Mouse (Mus musculus) hindbrain, embryonic 16.5 days (tissue): Measurements from ENCODE around the gene Fbxl19. TPM values are rescaled to one million over a fixed set of nuclear protein-coding genes. Genes with fewer than 3 reads are reported as not detected.
A peak's percentile ranks its signal among the peaks of the same experiment; 100 is the strongest.

Source experiments
- ATAC-seq: fragments of 200-750 bp; cut with Nextera tagmentation; 2 replicates; pipeline ENCODE4 v1.8.0; 2017; ENCODE audit warnings: moderate TSS enrichment, moderate library complexity
- H3K27ac ChIP-seq: fragments of 300-500 bp; sonication (generic); 2 replicates; pipeline ENCODE4 v1.5.1; 2014; ENCODE audit warnings: low read depth, mild to moderate bottlenecking, control low read depth, low read length, moderate library complexity
- H3K27me3 ChIP-seq: fragments of 300-500 bp; sonication (generic); replicated peaks from 2 replicates; pipeline ENCODE4 v1.6.1; 2014; ENCODE audit warnings: low read length; ENCODE audit not compliant: control insufficient read depth, insufficient read depth
- H3K36me3 ChIP-seq: fragments of 300-500 bp; sonication (generic); 2 replicates; pipeline ENCODE4 v1.6.1; 2014; ENCODE audit warnings: mild to moderate bottlenecking, low read length, moderate library complexity, mixed read lengths; ENCODE audit not compliant: control insufficient read depth, insufficient read depth
- H3K4me1 ChIP-seq: fragments of 300-500 bp; sonication (generic); 2 replicates; pipeline ENCODE4 v1.6.1; 2014; ENCODE audit warnings: low read depth, low read length; ENCODE audit not compliant: control insufficient read depth, insufficient read depth
- H3K4me2 ChIP-seq: fragments of 300-500 bp; sonication (generic); 2 replicates; pipeline ENCODE4 v1.6.1; 2014; ENCODE audit warnings: mild to moderate bottlenecking, low read length, control low read depth, moderate library complexity
- H3K4me3 ChIP-seq: fragments of 300-500 bp; sonication (generic); 2 replicates; pipeline ENCODE4 v1.5.1; 2014; ENCODE audit warnings: mild to moderate bottlenecking, low read length, control low read depth, moderate library complexity
- H3K9ac ChIP-seq: fragments of 300-500 bp; sonication (generic); 2 replicates; pipeline ENCODE4 v1.6.1; 2014; ENCODE audit warnings: low read depth, mild to moderate bottlenecking, control low read depth, low read length, moderate library complexity
- H3K9me3 ChIP-seq: fragments of 300-500 bp; sonication (generic); 2 replicates; pipeline ENCODE4 v1.6.1; 2014; ENCODE audit warnings: mild to moderate bottlenecking, low read length, moderate library complexity; ENCODE audit not compliant: control insufficient read depth
- WGBS: fragments of 180-500 bp; shearing (Covaris S2); extraction: QIAGEN DNeasy Blood & Tissue Kit; methylation state at CpG from one replicate; pipeline ENCODE4 v1.1.7; 2014; 5-methylcytosine and 5-hydroxymethylcytosine counted together
- polyA plus RNA-seq: library from polyadenylated mRNA; unstranded; fragments of >200 nt; fragmentation: Nextera tagmentation; extraction: Ambion mirVana; gene quantifications from 2 replicates; pipeline ENCODE4 v1.2.1, GENCODE M21; 2015

Gene Fbxl19
- polyA plus RNA-seq, 1 experiment from 2014 or later, result 6.8 TPM

DNA sequence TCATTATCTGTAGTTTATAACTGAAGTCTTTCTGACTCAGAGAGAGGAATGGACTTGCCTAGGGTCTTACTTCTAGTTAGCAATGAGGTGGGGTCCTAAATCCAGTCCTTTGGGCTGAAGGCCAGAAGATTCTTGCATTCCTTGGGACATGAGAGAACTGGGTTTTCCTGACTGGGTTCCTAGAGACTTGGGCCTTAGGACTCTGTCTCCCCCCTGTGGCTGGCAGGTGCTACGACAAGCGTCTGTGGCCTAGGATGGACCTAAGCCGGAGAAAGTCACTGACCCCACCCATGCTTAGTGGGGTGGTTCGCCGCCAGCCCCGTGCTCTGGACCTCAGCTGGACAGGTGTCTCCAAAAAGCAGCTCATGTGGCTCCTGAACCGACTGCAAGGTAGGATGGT lies 16.7 kb downstream of the Fbxl19 start:
- WGBS, result 41% methylated on average over 7 of the region's 7 CpGs
- H3K27me3 ChIP-seq, result no peaks in the 10 kb centered on the region
- H3K36me3 ChIP-seq, result peaks cover 25% of the 10 kb centered on the region
- H3K27ac ChIP-seq, result no peak overlapping the region
- ATAC-seq, result no peak
- no peaks in the 10 kb centered on the region for H3K9me3 ChIP-seq
- no peak overlapping the region for H3K4me3 ChIP-seq
- no peak overlapping the region for H3K9ac ChIP-seq
- no peaks in the 10 kb centered on the region; the same call in 1 of the 2 replicates for H3K4me1 ChIP-seq
- H3K4me2 ChIP-seq, result no peak overlapping the region

DNA sequence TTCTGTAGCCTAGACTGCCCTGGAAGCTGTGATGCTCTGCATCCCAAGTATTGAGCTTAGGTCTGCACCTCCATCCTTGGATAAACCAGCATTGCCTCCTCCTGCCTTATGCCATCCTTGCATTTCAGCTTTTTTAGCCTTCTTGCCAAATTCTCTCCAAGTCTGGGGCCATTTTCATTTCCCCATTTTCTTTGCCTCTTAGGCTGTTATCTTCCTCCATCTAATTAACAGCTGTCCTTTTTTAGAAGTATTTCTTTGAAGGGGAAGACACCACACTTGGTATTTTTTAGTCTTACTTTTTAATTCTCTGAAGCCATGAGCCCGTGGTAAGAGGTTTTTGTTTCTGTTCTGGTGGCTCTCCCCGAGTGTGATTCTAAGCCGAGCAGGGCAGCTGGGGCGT lies 19.3 kb downstream of the Fbxl19 start:
- no peaks in the 10 kb centered on the region for H3K27me3 ChIP-seq
- WGBS, result 96% methylated on average over 4 of the region's 4 CpGs

DNA sequence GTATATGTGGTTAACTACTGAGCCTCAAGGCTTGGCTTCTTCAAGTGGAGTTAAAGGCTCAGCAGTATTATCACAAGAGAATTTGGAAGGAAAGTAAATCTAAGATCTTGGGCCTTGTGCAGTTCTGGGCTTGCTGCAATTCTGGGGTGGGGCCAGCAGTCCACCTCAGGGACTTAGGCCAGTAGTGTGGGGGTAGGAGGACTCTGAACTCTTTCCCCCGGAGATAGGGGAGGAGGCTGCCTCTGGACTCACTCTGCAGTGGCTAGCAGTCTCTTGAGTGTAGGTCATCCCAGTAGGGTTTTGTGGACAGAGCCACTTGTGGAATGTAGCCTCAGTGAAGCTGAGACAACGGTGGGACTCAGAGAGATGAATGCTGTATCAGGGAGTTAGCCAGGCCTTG lies 21.4 kb downstream of the Fbxl19 start:
- H3K9me3 ChIP-seq, result no peaks in the 10 kb centered on the region
- H3K27ac ChIP-seq, result no peak overlapping the region
- no peak overlapping the region for H3K4me3 ChIP-seq
- WGBS, result 95% methylated on average over 2 of the region's 2 CpGs
- H3K27me3 ChIP-seq, result no peaks in the 10 kb centered on the region
- H3K4me1 ChIP-seq, result peaks cover 21% of the 10 kb centered on the region
- H3K9ac ChIP-seq, result no peak overlapping the region
- no peak for ATAC-seq
- H3K36me3 ChIP-seq, result peaks cover 30% of the 10 kb centered on the region
- no peak overlapping the region for H3K4me2 ChIP-seq

More for the DNA sequence above, 19.3 kb downstream of the Fbxl19 start:
- no peak overlapping the region for H3K4me3 ChIP-seq
- H3K9ac ChIP-seq, result no peak overlapping the region
- peaks cover 30% of the 10 kb centered on the region for H3K36me3 ChIP-seq
- ATAC-seq, result no peak
- H3K4me2 ChIP-seq, result no peak overlapping the region
- no peak overlapping the region for H3K27ac ChIP-seq
- H3K9me3 ChIP-seq, result no peaks in the 10 kb centered on the region
- H3K4me1 ChIP-seq, result peaks cover 3% of the 10 kb centered on the region

DNA sequence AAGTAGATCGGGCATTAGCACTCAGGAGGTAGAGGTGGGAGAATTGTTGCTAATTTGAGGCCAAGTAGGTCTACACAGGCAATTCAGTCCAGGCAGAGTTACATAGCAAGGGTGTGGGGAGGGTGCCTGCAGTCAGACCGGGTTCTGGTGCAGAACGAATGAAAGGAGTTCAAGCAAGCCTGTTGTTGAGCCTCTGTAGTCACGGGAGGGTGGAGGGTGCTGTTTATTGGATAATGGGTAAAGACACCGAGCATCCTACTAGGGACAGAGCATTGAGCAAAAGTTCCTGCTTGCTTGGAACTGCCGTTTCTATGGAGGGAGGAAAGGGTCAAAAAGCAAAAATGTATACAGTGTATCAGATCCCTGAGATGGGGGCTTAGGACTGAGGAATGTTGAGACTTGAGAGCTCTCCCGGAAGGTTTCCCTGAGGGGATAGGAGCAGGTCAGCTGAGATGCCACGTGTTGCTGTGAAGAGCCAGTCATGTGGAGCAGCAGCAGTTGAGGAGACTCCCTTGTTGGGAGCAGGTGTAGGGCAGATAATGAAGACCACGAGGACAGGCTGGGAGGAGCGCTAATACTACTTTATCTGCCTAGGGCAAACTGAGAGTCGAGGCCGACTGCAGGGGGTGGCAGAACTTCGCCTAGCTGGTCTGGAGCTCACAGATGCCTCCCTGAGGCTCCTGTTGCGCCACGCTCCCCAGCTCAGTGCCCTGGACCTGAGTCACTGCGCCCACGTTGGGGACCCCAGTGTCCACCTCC lies 22.7 kb downstream of the Fbxl19 start:
- Histone ChIP-seq H3K4me3 (no peak overlapping the region), H3K27me3 (no peaks in the 10 kb centered on the region), H3K4me2 (no peak overlapping the region), H3K9ac (no peak overlapping the region), H3K4me1 (peaks cover 23% of the 10 kb centered on the region), H3K9me3 (no peaks in the 10 kb centered on the region), H3K27ac (no peak overlapping the region), H3K36me3 (peaks cover 30% of the 10 kb centered on the region)
- no peak for ATAC-seq
- WGBS, result 76% methylated on average over 17 of the region's 17 CpGs

DNA sequence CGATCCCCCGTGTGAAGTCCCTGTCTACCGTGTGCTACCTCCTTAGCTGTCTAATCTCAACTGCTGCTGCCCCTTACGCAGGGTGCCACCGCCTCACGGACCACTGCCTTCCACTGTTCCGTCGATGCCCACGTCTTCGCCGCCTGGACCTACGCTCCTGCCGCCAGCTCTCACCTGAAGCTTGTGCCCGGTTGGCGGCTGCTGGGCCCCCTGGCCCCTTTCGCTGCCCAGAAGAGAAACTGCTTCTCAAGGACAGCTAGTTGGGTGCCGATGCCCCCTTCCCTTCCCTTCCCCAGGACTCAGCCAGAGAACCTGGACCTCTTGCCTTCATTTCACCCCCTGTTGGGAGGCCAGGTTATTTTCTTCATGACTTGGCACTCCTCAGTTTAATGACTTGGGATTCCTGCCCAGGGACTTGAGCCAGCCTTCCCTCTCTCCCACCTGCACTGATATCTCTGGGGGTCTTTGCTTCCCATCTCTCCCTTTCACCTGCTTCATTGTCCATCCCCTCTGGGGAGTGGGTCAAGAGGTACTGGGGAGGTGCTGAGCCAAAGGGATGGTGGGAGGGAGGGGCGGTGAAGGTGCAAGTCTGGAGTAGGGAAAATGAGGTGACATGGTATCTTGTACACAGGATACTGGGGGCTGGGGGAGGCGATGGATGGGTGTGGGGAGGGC lies 23.5 kb downstream of the Fbxl19 start:
- H3K4me2 ChIP-seq, result no peak overlapping the region
- peaks cover 23% of the 10 kb centered on the region for H3K4me1 ChIP-seq
- H3K4me3 ChIP-seq, result no peak overlapping the region
- H3K9me3 ChIP-seq, result no peaks in the 10 kb centered on the region
- H3K36me3 ChIP-seq, result peaks cover 26% of the 10 kb centered on the region
- no peak overlapping the region for H3K27ac ChIP-seq
- no peak for ATAC-seq
- no peaks in the 10 kb centered on the region for H3K27me3 ChIP-seq
- 92% methylated on average over 19 of the region's 19 CpGs for WGBS
- H3K9ac ChIP-seq, result 0 out of 2 replicates have a peak overlapping the region, but pooled peaks have one; percentile 6

DNA sequence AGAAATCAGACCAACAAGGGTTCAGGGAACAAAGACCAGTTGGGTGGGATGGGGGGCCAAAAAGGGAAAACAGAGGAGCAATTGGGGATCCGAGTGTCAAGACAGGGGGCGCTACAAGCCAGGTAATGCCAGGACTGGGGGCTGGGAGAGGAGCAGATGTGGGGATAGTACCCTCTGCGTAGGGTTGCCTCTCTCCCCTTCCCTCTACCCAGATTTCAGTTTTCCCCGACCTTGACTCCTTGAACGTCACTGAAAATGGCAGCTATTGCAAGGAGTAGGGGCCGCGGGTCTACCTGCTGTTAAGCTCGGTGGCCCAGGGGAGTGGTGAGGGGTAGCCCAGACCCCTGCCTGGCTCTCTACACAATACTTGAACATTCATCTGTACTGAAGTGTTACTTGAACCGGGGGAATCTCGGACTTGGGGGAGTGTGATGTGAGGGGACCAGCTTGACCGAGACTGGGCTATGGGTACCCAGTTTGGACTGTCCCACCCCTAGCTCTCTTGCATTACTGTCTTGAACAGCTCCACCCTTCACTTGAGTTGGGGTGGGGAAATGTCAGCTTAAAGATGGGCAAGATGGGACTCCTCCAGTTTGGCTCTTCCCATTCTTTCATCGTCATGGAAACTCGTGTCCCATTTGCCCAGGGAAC lies 24.1 kb downstream of the Fbxl19 start:
- H3K4me1 ChIP-seq, result peaks cover 23% of the 10 kb centered on the region
- ATAC-seq, result no peak
- no peak overlapping the region for H3K4me3 ChIP-seq
- peak overlapping the region; percentile 49; the same call in 1 of the 2 replicates for H3K27ac ChIP-seq
- no peak overlapping the region for H3K9ac ChIP-seq
- H3K36me3 ChIP-seq, result peaks cover 22% of the 10 kb centered on the region
- peak overlapping the region; percentile 20; the same call in 1 of the 2 replicates for H3K4me2 ChIP-seq
- 49% methylated on average over 13 of the region's 13 CpGs for WGBS
- no peaks in the 10 kb centered on the region for H3K27me3 ChIP-seq
- no peaks in the 10 kb centered on the region for H3K9me3 ChIP-seq

DNA sequence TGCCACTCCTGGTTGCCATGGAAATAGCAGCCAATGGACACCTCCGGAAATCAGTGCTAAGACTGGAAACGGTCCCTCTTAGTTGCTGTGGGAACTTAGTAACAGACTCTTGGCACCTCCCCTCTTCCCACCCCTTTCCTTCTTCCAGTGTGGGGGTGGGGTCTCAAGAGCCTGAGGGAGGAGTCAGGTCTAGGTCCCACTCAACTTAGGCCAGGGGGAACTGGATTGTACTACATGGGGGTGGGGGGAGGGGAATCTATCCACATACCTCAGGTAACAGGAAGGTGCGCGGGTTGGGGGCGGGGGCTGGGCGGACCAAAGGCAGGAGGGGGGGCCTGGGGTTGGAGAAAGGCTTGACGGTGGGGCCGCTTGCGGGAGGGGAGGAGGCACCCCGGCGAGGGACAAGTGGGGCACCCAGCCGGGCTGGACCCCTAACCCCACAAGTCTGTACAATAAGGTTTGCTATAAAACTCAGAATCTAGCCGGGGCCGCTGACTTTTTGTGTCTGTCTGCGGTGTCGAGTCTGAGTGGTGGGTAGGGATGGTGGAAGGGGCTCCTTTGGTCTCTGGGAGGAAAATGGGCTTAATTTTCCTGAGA lies 24.8 kb downstream of the Fbxl19 start:
- peaks cover 23% of the 10 kb centered on the region for H3K4me1 ChIP-seq
- H3K9ac ChIP-seq, result peak overlapping the region; percentile 68
- ATAC-seq, result peak; percentile 91
- peak overlapping the region; percentile 68 for H3K4me2 ChIP-seq
- WGBS, result under 1% methylated on average over 16 of the region's 16 CpGs
- peak overlapping the region; percentile 81 for H3K27ac ChIP-seq
- no peaks in the 10 kb centered on the region for H3K9me3 ChIP-seq
- H3K27me3 ChIP-seq, result no peaks in the 10 kb centered on the region
- peak overlapping the region; percentile 50 for H3K4me3 ChIP-seq
- H3K36me3 ChIP-seq, result peaks cover 18% of the 10 kb centered on the region

DNA sequence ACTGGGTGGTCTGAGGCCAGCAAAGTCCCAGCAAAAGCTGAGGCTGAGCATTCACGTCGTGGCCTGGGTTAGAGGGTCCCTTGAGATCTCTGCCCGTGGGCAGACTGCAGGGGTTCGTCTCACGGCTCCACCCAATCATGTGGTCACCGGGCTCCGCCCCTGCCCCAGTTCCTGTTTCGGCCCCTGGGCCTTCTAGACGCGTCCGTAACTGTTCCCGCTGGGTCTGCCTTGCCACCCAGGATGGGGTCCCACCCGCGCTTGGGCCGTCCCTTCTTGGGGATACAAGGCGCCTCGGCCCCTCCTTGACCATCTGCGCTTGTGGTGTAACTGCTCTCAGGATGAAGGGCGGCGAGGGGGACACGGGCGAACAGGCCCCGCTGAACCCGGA lies 25.3 kb downstream of the Fbxl19 start, which contains the start of gene Orai3:
Orai3 (plus strand) TSS at position 165 of the 388 bp plus-strand sequence.
- peak; percentile 57 for ATAC-seq
- Histone ChIP-seq H3K9ac (peak within 1 kb of the TSS; percentile 68), H3K4me2 (peak within 1 kb of the TSS; percentile 68), H3K4me3 (peak within 1 kb of the TSS; percentile 50), H3K4me1 (peaks cover 23% of the 10 kb centered on the region), H3K9me3 (no peaks in the 10 kb centered on the region), H3K27me3 (no peaks in the 10 kb centered on the region), H3K36me3 (peaks cover 15% of the 10 kb centered on the region), H3K27ac (peak within 1 kb of the TSS; percentile 81)
- 0% methylated on average over 24 of the region's 24 CpGs for WGBS
